Mouse (Mus musculus) kidney, embryonic 14.5 days (tissue): ENCODE measurements around the gene Slc36a1. TPM values are rescaled to one million over a fixed set of nuclear protein-coding genes. Genes with fewer than 3 reads are reported as not detected.
A peak's percentile ranks its signal among the peaks of the same experiment; 100 is the strongest.

ENCODE experiments used
- ATAC-seq: fragments of 200-750 bp; cut with Nextera tagmentation; 2 replicates; pipeline ENCODE4 v1.8.0; 2017; ENCODE audit warnings: moderate number of reproducible peaks, mild to moderate bottlenecking, moderate TSS enrichment, moderate library complexity; ENCODE audit not compliant: low FRiP score, low TSS enrichment
- H3K27ac ChIP-seq: fragments of 300-500 bp; sonication (generic); 2 replicates; pipeline ENCODE4 v1.5.1; 2014; ENCODE audit warnings: low read depth, mild to moderate bottlenecking, low read length, moderate library complexity, mixed read lengths
- H3K27me3 ChIP-seq: fragments of 300-500 bp; sonication (generic); 2 replicates; pipeline ENCODE4 v1.6.1; 2014; ENCODE audit warnings: mild to moderate bottlenecking, low read length; ENCODE audit not compliant: control insufficient read depth, insufficient read depth
- H3K36me3 ChIP-seq: fragments of 300-500 bp; sonication (generic); 2 replicates; pipeline ENCODE4 v1.6.1; 2014; ENCODE audit warnings: low read length, mixed read lengths; ENCODE audit not compliant: control insufficient read depth, insufficient read depth
- H3K4me1 ChIP-seq: fragments of 300-500 bp; sonication (generic); 2 replicates; pipeline ENCODE4 v1.6.1; 2014; ENCODE audit warnings: low read length, mixed read lengths; ENCODE audit not compliant: control insufficient read depth, insufficient read depth
- H3K4me2 ChIP-seq: fragments of 300-500 bp; sonication (generic); replicated peaks from 2 replicates; pipeline ENCODE4 v1.6.1; 2014; ENCODE audit warnings: low read depth, mild to moderate bottlenecking, low read length
- H3K4me3 ChIP-seq: fragments of 300-500 bp; sonication (generic); 2 replicates; pipeline ENCODE4 v1.5.1; 2014; ENCODE audit warnings: mild to moderate bottlenecking, low read length
- H3K9ac ChIP-seq: fragments of 300-500 bp; sonication (generic); 2 replicates; pipeline ENCODE4 v1.6.1; 2014; ENCODE audit warnings: low read depth, mild to moderate bottlenecking, low read length, moderate library complexity
- H3K9me3 ChIP-seq: fragments of 300-500 bp; sonication (generic); 2 replicates; pipeline ENCODE4 v1.6.1; 2016; ENCODE audit warnings: low read length; ENCODE audit not compliant: control insufficient read depth
- WGBS: fragments of 180-500 bp; shearing (Covaris S2); extraction: QIAGEN DNeasy Blood & Tissue Kit; methylation state at CpG from one replicate; pipeline ENCODE4 v1.1.7; 2014; 5-methylcytosine and 5-hydroxymethylcytosine counted together
- polyA plus RNA-seq: library from polyadenylated mRNA; unstranded; fragments of >200 nt; fragmentation: Nextera tagmentation; extraction: Ambion mirVana; gene quantifications from 2 replicates; pipeline ENCODE4 v1.2.1, GENCODE M21; 2014

Slc36a1 gene
- polyA plus RNA-seq, 1 experiment from 2014 or later = 2.2 TPM

GRCm38 (mm10) chr11:55234791-55235190 lies 30.6 kb downstream of the Slc36a1 start:
- H3K9me3 ChIP-seq = no peaks in the 10 kb centered on the region
- ATAC-seq = no peak
- 82% methylated on average over 4 of the region's 4 CpGs for WGBS

GRCm38 (mm10) chr11:55236815-55237214 lies 32.7 kb downstream of the Slc36a1 start:
- no peak overlapping the region for H3K4me3 ChIP-seq
- ATAC-seq = no peak
- H3K27me3 ChIP-seq = no peaks in the 10 kb centered on the region
- no peak overlapping the region for H3K4me2 ChIP-seq
- H3K27ac ChIP-seq = no peak overlapping the region
- 73% methylated on average over 1 of the region's 1 CpGs for WGBS
- no peaks in the 10 kb centered on the region for H3K9me3 ChIP-seq
- peaks cover 6% of the 10 kb centered on the region; the same call in 1 of the 2 replicates for H3K36me3 ChIP-seq
- no peak overlapping the region for H3K9ac ChIP-seq
- H3K4me1 ChIP-seq = 0 out of 2 replicates have a peak, but pooled peaks cover 4% of the 10 kb centered on the region

More at GRCm38 (mm10) chr11:55234791-55235190, 30.6 kb downstream of the Slc36a1 start:
- Histone ChIP-seq H3K27me3 (no peaks in the 10 kb centered on the region), H3K36me3 (peaks cover 6% of the 10 kb centered on the region; the same call in 1 of the 2 replicates), H3K4me1 (0 out of 2 replicates have a peak, but pooled peaks cover 4% of the 10 kb centered on the region), H3K4me3 (no peak overlapping the region), H3K4me2 (no peak overlapping the region), H3K9ac (no peak overlapping the region), H3K27ac (no peak overlapping the region)

GRCm38 (mm10) chr11:55239496-55239895 lies 35.3 kb downstream of the Slc36a1 start:
- WGBS = 76% methylated on average over 3 of the region's 3 CpGs
- no peak overlapping the region for H3K27ac ChIP-seq
- 0 out of 2 replicates have a peak, but pooled peaks cover 4% of the 10 kb centered on the region for H3K4me1 ChIP-seq
- H3K4me3 ChIP-seq = no peak overlapping the region
- no peaks in the 10 kb centered on the region for H3K27me3 ChIP-seq
- no peak for ATAC-seq
- H3K9me3 ChIP-seq = no peaks in the 10 kb centered on the region
- H3K9ac ChIP-seq = no peak overlapping the region
- no peaks in the 10 kb centered on the region for H3K36me3 ChIP-seq
- no peak overlapping the region for H3K4me2 ChIP-seq

GRCm38 (mm10) chr11:55240556-55240955 lies 36.4 kb downstream of the Slc36a1 start:
- H3K4me2 ChIP-seq = no peak overlapping the region
- H3K4me1 ChIP-seq = no peaks in the 10 kb centered on the region
- no peak overlapping the region for H3K4me3 ChIP-seq
- H3K27ac ChIP-seq = no peak overlapping the region
- no peaks in the 10 kb centered on the region for H3K9me3 ChIP-seq
- peak; percentile 55; the same call in 1 of the 2 replicates for ATAC-seq
- H3K27me3 ChIP-seq = no peaks in the 10 kb centered on the region
- WGBS = 65% methylated on average over 7 of the region's 7 CpGs
- no peak overlapping the region for H3K9ac ChIP-seq
- no peaks in the 10 kb centered on the region for H3K36me3 ChIP-seq

GRCm38 (mm10) chr11:55250527-55250926 lies 46.4 kb downstream of the Slc36a1 start:
- no peak overlapping the region for H3K9ac ChIP-seq
- H3K27ac ChIP-seq = no peak overlapping the region
- no peaks in the 10 kb centered on the region for H3K4me1 ChIP-seq
- ATAC-seq = 0 out of 2 replicates have a peak, but pooled peaks have one; percentile 32
- H3K4me2 ChIP-seq = no peak overlapping the region
- H3K9me3 ChIP-seq = no peaks in the 10 kb centered on the region; the same call in 1 of the 2 replicates
- no peaks in the 10 kb centered on the region for H3K36me3 ChIP-seq
- H3K27me3 ChIP-seq = no peaks in the 10 kb centered on the region
- no peak overlapping the region for H3K4me3 ChIP-seq
- 50% methylated on average over 6 of the region's 6 CpGs for WGBS

- Histone ChIP-seq H3K9ac (no peak overlapping the region), H3K9me3 (no peaks in the 10 kb centered on the region), H3K4me2 (no peak overlapping the region), H3K4me1 (no peaks in the 10 kb centered on the region), H3K27ac (no peak overlapping the region), H3K4me3 (no peak overlapping the region), H3K36me3 (no peaks in the 10 kb centered on the region), H3K27me3 (no peaks in the 10 kb centered on the region)
- WGBS = 88% methylated on average over 9 of the region's 9 CpGs
- ATAC-seq = no peak
These were observed 49.2 kb downstream of the Slc36a1 start for GRCm38 (mm10) chr11:55253391-55253790.

- Histone ChIP-seq H3K4me2 (no peak overlapping the region), H3K9me3 (no peaks in the 10 kb centered on the region), H3K36me3 (no peaks in the 10 kb centered on the region), H3K4me1 (no peaks in the 10 kb centered on the region), H3K9ac (no peak overlapping the region), H3K27me3 (no peaks in the 10 kb centered on the region), H3K4me3 (no peak overlapping the region), H3K27ac (no peak overlapping the region)
- no peak for ATAC-seq
- 87% methylated on average over 4 of the region's 4 CpGs for WGBS
These were observed 57.0 kb downstream of the Slc36a1 start for GRCm38 (mm10) chr11:55261105-55261504.

- whole genome bisulfite sequencing = 72% methylated on average over 5 of the region's 5 CpGs
These were observed 57.9 kb downstream of the Slc36a1 start for GRCm38 (mm10) chr11:55262000-55262399.

GRCm38 (mm10) chr11:55264318-55264717 lies 60.2 kb downstream of the Slc36a1 start:
- Histone ChIP-seq H3K27me3 (no peaks in the 10 kb centered on the region), H3K27ac (no peak overlapping the region), H3K4me1 (no peaks in the 10 kb centered on the region), H3K9me3 (no peaks in the 10 kb centered on the region), H3K36me3 (no peaks in the 10 kb centered on the region), H3K4me2 (no peak overlapping the region), H3K4me3 (no peak overlapping the region), H3K9ac (no peak overlapping the region)
- no peak for ATAC-seq
- 77% methylated on average over 2 of the region's 2 CpGs for WGBS

More at GRCm38 (mm10) chr11:55262000-55262399, 57.9 kb downstream of the Slc36a1 start:
- Histone ChIP-seq H3K36me3 (no peaks in the 10 kb centered on the region), H3K27ac (no peak overlapping the region), H3K4me3 (no peak overlapping the region), H3K4me1 (no peaks in the 10 kb centered on the region), H3K27me3 (no peaks in the 10 kb centered on the region), H3K9ac (no peak overlapping the region), H3K4me2 (no peak overlapping the region), H3K9me3 (no peaks in the 10 kb centered on the region)
- ATAC-seq = no peak
